Mouse (Mus musculus) myocyte (in vitro differentiated cells): Measurements from ENCODE around the gene Sptbn4.

ENCODE experiments used
- CEBPB ChIP-seq: IDR thresholded peaks from 2 replicates; pipeline ENCODE4 v1.6.1; 2011; ENCODE audit warnings: mild to moderate bottlenecking, moderate library complexity; ENCODE audit not compliant: poor library complexity, insufficient read depth, severe bottlenecking
- MAX ChIP-seq: IDR thresholded peaks from one replicate; pipeline ENCODE4 v1.6.1; 2011; ENCODE audit warnings: low read depth, mild to moderate bottlenecking, control low read depth
- MYOG ChIP-seq, 3 experiments: IDR thresholded peaks; one replicate each; pipeline ENCODE4 v1.6.1; 2011; ENCODE audit warnings: control low read depth in 2 of 3, low read depth in 2 of 3, mild to moderate bottlenecking in 2 of 3; ENCODE audit not compliant: insufficient read length in 2 of 3, control insufficient read depth in 1 of 3, insufficient read depth in 1 of 3
- POLR2A ChIP-seq: IDR thresholded peaks from one replicate; pipeline ENCODE4 v1.6.1; 2011; ENCODE audit warnings: low read depth, mild to moderate bottlenecking, control low read depth, moderate library complexity; ENCODE audit not compliant: insufficient read length
- TCF12 ChIP-seq: IDR thresholded peaks from one replicate; pipeline ENCODE4 v1.6.1; 2011; ENCODE audit warnings: mild to moderate bottlenecking, control low read depth; ENCODE audit not compliant: poor library complexity, insufficient read depth, severe bottlenecking

DNA sequence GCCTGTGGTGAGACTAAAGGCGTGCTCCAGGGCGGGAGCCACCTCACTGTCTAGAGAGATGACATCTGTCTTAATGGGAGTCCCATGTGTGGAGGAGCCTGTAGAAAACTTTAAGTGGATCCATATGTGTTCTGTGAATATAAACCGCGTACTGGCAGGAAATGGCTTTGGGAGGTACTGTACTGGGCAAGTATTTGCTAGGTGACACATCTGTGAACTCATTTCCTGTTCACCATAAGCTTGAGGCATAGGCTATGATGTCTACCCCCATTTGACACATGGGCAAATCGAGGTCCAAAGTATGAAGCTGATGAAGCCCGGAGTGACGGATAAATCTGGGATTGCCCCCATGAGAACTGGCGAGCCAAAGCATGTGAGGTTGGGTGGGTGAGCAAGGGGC, 39.7 kb downstream of the Sptbn4 start:
- TF ChIP-seq POLR2A: no peak
- TF ChIP-seq MAX: no peak
- TF ChIP-seq TCF12: no peak
- no peak for TF ChIP-seq CEBPB
- no peak for TF ChIP-seq MYOG (IDR thresholded peaks at IDR 0.05; ENCODE audit: control insufficient read depth in 1 of 3, insufficient read depth in 1 of 3, insufficient read length in 2 of 3, low read depth in 2 of 3)
